Mouse (Mus musculus): Measurements from ENCODE around the gene Acot11.
A peak's percentile ranks its signal among the peaks of the same experiment; 100 is the strongest.

The Acot11 gene

DNA sequence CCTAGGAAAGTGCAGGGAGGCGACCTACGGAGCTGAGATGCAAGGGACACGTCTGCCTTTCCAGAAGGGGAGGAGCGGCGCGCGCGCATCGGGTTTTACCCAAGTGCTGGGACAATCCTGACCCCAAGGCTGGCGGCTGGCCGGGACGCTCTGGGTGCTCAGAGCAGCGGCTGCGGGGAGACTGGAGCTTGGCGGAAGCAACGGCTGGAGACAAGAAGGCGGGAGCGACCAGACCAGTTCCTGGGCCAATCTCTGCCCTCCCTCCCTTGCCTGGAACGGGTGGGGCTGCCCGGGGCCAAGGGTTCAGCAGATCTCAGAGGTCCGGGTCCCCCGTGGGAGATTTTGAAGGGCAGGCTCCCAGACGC, at the start of gene Acot11:
Gene Acot11, minus strand, starts transcription at position 89 of the 365 bp plus-strand sequence.
- peak; percentile 71 for DNase-seq

- DNase-seq, result no peak
Observed at GRCm38 (mm10) chr4:106848290-106849092, 43.7 kb upstream of the Acot11 start.

DNA sequence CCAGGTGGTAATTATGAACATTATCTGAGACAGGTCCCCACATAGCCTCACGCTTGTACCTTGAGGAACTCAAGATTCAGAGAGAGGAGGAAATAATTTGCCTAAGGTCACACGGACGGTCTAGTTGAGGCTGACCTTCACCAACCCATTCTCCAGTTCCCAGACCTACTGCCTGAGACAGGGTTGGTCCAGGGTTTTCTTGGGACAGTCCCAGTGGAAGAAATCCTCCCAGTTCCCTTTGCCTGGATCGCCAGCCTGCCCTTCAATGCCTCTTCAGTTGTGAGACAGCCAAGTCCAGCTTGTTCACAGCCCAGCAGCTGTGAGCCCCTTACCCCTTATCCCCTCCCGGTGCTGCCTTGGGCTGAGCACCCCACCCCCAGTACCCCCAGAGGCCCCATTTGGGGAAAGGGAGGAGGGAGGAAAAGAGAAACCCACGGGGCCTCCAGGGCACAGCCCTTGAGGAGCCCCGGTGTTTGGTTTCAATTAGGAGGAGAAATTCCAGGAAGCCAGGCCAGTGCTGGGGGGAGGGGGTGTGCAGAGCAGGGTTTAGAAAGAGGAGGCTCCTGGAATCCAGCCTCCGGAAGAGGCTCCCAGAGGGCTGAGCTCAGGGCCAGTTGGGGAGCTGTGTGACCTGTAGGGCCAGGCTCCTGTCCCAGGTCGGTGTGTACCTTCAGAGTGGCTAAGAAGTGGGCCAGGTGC, 42.9 kb upstream of the Acot11 start:
- peak; percentile 54 for DNase-seq

DNA sequence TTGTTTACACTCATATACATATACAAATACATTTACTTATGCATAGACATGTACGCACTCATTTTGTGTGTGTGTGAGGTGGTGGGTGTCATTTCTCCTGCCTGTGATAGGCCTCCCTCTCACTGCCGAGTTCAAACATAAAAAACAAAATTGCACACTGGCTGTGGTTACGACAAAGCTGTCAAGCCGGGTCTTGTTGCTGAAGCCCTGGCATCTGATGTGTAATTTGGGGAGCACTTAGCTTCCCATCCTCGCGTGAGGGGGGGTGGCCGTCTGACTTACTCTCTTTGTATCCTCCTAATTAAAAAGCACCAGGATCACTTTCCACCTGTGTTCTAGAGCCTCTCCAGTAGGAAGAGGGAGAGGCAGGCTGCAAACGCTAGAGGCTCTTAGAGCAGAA, 37.8 kb upstream of the Acot11 start:
- DNase-seq, result no peak

DNA sequence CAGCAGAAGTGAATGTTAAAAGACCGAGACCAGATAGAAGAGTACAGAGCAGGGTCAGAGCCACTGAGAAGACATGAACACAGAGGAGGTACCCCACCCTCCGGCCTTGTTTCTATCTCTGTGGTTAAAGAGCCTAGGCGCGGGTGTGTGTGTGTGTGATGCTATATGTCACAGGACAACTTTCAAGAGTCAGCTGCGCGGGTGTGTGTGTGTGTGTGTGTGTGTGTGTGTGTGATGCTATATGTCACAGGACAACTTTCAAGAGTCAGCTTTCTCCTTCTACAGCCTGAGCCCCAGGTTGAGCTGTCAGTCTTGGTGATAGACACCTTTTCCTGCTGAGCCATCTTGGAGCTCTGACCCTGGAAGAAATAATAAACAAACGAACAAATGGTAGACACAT, 37.1 kb upstream of the Acot11 start:
- DNase-seq, result no peak

GRCm38 (mm10) chr4:106841303-106841702, 36.5 kb upstream of the Acot11 start:
- DNase-seq, result no peak

- no peak for DNase-seq
Observed at GRCm38 (mm10) chr4:106840651-106841145, 35.9 kb upstream of the Acot11 start.

GRCm38 (mm10) chr4:106839964-106840611, 35.3 kb upstream of the Acot11 start:
- peak; percentile 91 for DNase-seq

DNA sequence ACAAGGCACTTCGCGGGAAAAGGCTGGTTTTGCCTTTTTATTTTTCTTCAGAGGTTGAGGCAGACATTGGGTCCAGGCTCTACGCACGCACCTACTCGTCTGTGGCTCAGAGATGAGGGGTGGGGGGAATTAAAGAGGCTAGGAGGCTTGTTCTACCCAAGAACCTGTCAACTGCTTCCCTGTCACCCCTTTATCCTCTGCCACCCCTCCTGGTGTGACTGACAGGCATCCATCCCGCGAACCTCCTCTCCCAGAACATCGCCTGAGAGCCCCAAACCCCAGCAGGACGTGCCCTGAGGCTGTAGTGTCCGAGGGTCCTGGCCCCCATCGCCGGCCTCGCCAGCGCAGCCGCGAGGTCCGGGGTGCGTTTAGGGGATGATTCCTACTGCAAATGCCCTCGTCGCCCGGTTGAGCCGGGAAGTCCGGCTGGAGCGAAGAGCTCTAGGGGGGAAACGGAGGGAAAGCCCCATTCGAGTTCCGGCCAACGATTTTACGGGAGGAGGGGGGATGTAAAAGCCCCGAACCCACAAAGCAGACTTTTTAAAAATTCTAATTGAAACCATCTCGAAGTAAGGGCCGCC, 34.5 kb upstream of the Acot11 start:
- DNase-seq, result no peak

DNA sequence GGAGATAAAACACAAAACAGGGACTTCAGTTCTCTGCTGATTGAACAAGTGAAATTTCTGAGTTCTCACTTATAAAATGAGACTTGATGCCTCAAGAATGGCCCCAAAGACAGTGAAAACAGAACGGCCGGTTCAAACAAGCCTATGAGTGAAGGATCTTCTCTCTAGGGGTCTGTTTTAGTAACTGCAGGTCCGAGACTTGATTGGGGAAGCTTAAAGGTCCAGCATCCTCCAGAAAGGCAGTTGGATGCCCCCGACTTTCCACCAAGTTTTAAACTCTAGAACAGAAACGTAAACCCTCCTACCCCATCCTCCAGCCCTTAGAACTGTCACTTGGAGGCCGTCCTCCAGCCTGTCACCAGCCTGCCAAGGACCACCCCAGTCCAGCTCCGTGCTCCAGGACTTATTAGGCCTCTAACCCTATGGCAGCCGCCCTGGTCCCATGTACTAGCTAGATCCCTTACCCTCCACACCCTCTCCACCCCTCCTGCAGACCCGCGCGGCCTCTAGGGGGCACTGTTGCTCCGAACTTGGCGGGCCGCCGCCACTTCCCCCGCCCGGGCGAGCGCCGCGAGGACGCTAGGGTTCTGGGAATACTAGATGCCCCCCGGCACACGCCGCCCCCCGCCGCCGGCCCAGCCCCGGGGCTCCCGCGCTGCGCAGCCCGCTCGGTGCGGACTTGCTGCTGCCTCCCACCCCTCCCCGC, 33.9 kb upstream of the Acot11 start:
- DNase-seq, result peak; percentile 95

GRCm38 (mm10) chr4:106837964-106838363, 33.2 kb upstream of the Acot11 start:
- peak; percentile 32 for DNase-seq

- DNase-seq, result no peak
Observed at GRCm38 (mm10) chr4:106837425-106837824, 32.6 kb upstream of the Acot11 start.

- no peak for DNase-seq
Observed at GRCm38 (mm10) chr4:106830545-106831112, 25.8 kb upstream of the Acot11 start.

DNA sequence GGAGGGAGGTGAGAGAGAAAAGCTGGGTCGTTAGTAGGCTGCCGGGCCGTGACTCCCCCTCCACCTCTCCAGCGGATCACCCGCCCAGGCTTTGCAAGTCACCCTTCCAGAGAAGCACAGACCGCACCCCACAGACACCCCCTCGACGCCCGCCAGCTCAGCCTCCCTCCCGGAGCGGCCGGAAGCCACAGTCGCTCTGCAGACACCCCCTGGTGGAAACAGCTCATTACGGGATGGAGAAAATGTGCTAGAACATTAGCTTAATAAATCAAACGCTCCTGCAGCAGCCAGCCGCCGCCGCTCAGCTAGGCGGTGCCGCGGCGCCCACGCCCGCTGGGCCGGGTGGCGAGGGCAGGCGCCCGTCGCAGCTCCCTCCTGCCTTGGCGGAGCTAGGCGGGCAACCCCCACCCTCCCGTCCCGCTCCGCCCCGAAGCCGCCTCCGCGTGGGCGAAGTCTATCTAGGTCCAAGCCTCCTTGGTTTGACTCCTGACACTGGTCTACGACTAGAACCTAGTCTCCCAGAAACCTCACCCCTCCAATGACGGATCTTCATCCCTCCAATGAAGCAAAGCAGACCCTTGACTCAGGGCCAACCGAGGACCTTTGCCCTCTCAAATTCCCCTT, 23.1 kb upstream of the Acot11 start:
- peak; percentile 78 for DNase-seq

GRCm38 (mm10) chr4:106825229-106825628, 20.4 kb upstream of the Acot11 start:
- no peak for DNase-seq

- DNase-seq, result no peak
Observed at GRCm38 (mm10) chr4:106819404-106819803, 14.6 kb upstream of the Acot11 start.

DNA sequence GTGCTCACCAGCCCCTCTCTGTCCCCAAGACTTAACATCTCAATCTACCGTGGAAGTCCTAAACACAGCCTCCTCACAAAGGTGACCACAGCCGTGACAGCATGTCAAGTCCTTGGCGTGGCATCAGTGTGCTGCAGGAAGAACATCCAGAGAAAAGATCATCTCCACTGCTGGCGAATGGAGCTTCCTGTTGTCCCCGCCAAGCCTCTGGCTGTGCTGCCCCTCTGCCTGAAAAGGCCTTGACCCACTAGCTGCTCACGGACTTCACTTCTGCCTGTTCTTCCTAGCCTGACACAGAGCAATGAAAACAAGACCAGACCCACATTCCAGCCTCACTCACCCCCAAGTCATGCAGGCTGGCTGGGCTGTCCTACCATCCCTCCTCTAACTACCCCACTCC, 13.5 kb upstream of the Acot11 start:
- DNase-seq, result no peak

DNA sequence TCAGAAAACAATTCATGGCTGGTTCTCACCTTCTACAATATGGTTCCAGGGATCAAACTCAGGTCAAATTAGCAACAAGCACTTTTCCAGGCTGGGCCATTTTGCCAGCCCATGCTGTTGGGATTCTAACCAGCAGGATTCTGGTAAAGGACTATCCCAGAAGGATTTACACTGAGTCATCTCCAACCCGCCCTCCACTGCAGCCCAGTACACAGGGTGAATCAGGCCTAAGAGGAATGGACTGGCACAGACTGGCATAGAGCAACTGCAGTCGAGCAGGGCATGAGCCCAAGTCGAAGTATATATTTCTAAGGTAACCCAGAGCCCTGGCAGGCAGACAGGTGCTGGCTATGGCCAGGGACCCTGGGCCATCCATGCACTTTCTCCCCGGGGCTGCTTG, 12.2 kb upstream of the Acot11 start:
- no peak for DNase-seq

- DNase-seq, result no peak
Observed at GRCm38 (mm10) chr4:106815396-106816324, 10.9 kb upstream of the Acot11 start.

- no peak for DNase-seq
Observed at GRCm38 (mm10) chr4:106811162-106811561, 6.4 kb upstream of the Acot11 start.

DNA sequence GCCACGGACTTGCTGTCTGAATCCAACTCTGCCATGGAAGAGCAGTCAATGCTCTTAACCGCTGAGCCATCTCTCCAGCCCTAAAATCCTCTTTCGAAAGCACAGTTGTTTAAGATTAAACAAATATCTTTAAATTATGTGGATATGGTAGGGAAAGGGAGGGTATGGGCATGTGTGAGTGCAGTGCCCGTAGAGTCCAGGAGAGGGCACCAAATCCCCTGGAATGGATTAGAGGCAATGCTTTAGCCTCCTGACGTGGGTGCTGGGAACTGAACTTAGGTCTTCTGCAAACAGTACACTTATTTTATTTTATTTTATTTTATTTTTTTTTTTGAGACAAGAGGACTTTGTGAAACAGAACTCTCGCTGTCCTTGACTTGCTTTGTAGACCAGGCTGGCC, 5.2 kb upstream of the Acot11 start:
- DNase-seq, result no peak
